Mouse (Mus musculus): ENCODE results near the gene Ccnl2. TPM values are rescaled to one million over a fixed set of nuclear protein-coding genes. Genes with fewer than 3 reads are reported as not detected.

Ccnl2 gene
- polyA plus RNA-seq, 1 experiment from 2014 or later, result 97.1 TPM

DNA sequence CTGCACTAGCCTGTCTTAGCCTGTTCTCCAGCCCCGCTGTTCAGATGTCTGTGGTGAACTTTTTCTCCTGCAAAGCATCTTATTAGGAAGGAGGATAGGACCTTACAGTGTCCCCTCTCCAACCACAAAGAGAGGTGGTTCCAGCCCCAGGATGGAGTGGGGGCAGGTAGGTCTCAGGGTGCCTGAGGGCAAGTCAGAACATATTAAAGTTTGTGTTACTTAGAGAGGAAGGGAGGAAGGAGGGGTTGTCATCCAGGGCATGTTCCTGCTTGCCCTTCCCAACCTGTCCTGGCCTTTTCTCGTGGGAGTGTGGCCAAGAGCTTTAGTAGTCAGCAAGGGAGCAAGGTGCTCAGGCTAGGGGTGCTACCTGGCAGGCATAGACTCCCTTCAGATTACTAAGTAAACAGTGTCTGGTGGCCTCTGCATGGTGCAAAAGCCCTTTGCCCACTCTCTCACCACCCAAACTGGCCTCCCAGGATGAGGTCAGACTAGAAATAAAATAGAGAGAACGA lies 21.6 kb upstream of the Ccnl2 start:
- Histone ChIP-seq H3K4me2 (no peak overlapping the region), H3K27ac (replicated peaks) (no peak overlapping the region), H3K9ac (no peak overlapping the region), H3K9me3 (no peaks in the 10 kb centered on the region), H3K4me3 (no peak overlapping the region), H3K4me1 (peaks cover 8% of the 10 kb centered on the region), H3K27me3 (replicated peaks) (peaks cover 25% of the 10 kb centered on the region; the same call in 1 of the 2 replicates), H3K36me3 (no peaks in the 10 kb centered on the region)
- ATAC-seq (ENCODE audit: extremely low read depth, insufficient number of reproducible peaks, low FRiP score, low TSS enrichment), result no peak
- 49% methylated on average over 3 of the region's 3 CpGs for WGBS

DNA sequence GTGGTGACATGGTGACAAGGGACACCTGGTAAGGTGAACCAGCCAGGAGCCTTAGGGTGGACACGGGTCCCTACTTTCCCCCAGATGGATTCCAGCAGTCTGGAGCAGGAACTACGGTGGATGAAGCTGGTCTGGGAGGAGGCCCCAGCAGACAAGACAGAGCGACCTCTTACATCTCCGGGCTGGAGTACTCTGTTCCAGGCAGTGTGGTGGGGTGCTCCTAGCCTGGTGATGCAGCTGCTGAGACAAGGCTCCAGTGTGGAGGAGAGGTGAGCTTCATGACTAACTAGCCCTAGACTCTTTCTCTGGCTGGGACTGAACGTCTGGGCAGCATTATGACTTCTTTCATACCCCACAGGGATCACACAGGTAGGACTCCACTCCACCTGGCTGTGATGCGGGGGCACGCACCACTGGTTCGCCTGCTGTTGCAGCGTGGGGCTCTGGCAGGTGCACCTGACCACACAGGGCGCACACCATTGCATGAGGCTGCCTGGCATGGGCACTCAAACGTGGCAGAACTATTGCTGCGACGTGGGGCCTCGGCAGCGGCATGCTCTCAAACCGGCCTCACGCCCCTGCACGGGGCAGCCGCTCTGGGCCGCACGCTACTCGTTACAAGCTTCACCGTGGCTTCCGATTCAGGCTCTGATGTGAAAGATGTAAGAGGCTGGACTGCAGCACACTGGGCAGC lies 20.9 kb upstream of the Ccnl2 start:
- H3K36me3 ChIP-seq, result no peaks in the 10 kb centered on the region
- H3K9ac ChIP-seq, result no peak overlapping the region
- no peak overlapping the region for H3K4me2 ChIP-seq
- peaks cover 4% of the 10 kb centered on the region for H3K4me1 ChIP-seq
- H3K4me3 ChIP-seq, result no peak overlapping the region
- peaks cover 29% of the 10 kb centered on the region for H3K27me3 ChIP-seq (replicated peaks)
- H3K9me3 ChIP-seq, result no peaks in the 10 kb centered on the region
- ATAC-seq (ENCODE audit: extremely low read depth, insufficient number of reproducible peaks, low FRiP score, low TSS enrichment), result no peak
- H3K27ac ChIP-seq (replicated peaks), result no peak overlapping the region
- 67% methylated on average over 24 of the region's 24 CpGs for WGBS

GRCm38 (mm10) chr4:155793730-155794129 lies 18.6 kb upstream of the Ccnl2 start:
- H3K36me3 ChIP-seq, result no peaks in the 10 kb centered on the region
- no peak overlapping the region for H3K4me2 ChIP-seq
- no peaks in the 10 kb centered on the region for H3K9me3 ChIP-seq
- peaks cover 4% of the 10 kb centered on the region for H3K4me1 ChIP-seq
- peaks cover 42% of the 10 kb centered on the region for H3K27me3 ChIP-seq (replicated peaks)
- WGBS, result 38% methylated on average over 2 of the region's 2 CpGs
- no peak overlapping the region for H3K27ac ChIP-seq (replicated peaks)
- no peak overlapping the region for H3K4me3 ChIP-seq
- H3K9ac ChIP-seq, result no peak overlapping the region
- no peak for ATAC-seq (ENCODE audit: extremely low read depth, insufficient number of reproducible peaks, low FRiP score, low TSS enrichment)

DNA sequence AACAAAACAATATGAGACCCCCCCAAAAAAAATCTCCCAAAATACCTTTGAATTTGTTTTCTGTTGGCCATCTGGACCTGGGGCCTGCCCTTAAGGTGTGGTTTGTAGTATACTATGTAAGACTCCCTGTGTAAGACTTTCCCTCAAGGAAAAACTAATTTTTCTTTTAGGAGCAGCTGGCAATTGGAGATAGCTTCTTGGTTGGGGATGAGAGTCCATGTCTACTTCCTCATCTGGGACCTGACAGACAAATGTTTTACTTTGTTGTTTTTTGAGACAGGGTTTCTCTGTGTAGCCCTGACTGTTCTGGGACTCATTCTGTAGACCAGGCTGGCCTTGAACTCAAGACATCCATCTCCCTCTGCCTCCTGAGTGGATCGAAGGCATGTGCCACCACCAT lies 10.2 kb upstream of the Ccnl2 start:
- WGBS, result 100% methylated on average over 1 of the region's 1 CpGs
- ATAC-seq (ENCODE audit: extremely low read depth, insufficient number of reproducible peaks, low FRiP score, low TSS enrichment), result no peak

GRCm38 (mm10) chr4:155802741-155803339 lies 9.4 kb upstream of the Ccnl2 start, which contains the start of gene Mrpl20:
TSS of gene Mrpl20 (plus strand) at chr4:155802878.
- H3K4me2 ChIP-seq, result peak within 1 kb of the TSS; percentile 85
- peak within 1 kb of the TSS; percentile 97 for H3K4me3 ChIP-seq
- peak within 1 kb of the TSS; percentile 96 for H3K9ac ChIP-seq
- peaks cover 29% of the 10 kb centered on the region for H3K36me3 ChIP-seq
- peaks cover 19% of the 10 kb centered on the region for H3K27me3 ChIP-seq (replicated peaks)
- peaks cover 25% of the 10 kb centered on the region for H3K4me1 ChIP-seq
- H3K9me3 ChIP-seq, result no peaks in the 10 kb centered on the region
- peak within 1 kb of the TSS; percentile 76 for H3K27ac ChIP-seq (replicated peaks)
- no peak for ATAC-seq (ENCODE audit: extremely low read depth, insufficient number of reproducible peaks, low FRiP score, low TSS enrichment)
- WGBS, result 6% methylated on average over 12 of the region's 12 CpGs

More for the DNA sequence above, 10.2 kb upstream of the Ccnl2 start:
- H3K27ac ChIP-seq (replicated peaks), result no peak overlapping the region
- H3K9ac ChIP-seq, result no peak overlapping the region
- H3K4me2 ChIP-seq, result no peak overlapping the region
- peaks cover 21% of the 10 kb centered on the region for H3K27me3 ChIP-seq (replicated peaks)
- H3K9me3 ChIP-seq, result no peaks in the 10 kb centered on the region
- peaks cover 22% of the 10 kb centered on the region for H3K36me3 ChIP-seq
- no peak overlapping the region for H3K4me3 ChIP-seq
- peaks cover 25% of the 10 kb centered on the region for H3K4me1 ChIP-seq

DNA sequence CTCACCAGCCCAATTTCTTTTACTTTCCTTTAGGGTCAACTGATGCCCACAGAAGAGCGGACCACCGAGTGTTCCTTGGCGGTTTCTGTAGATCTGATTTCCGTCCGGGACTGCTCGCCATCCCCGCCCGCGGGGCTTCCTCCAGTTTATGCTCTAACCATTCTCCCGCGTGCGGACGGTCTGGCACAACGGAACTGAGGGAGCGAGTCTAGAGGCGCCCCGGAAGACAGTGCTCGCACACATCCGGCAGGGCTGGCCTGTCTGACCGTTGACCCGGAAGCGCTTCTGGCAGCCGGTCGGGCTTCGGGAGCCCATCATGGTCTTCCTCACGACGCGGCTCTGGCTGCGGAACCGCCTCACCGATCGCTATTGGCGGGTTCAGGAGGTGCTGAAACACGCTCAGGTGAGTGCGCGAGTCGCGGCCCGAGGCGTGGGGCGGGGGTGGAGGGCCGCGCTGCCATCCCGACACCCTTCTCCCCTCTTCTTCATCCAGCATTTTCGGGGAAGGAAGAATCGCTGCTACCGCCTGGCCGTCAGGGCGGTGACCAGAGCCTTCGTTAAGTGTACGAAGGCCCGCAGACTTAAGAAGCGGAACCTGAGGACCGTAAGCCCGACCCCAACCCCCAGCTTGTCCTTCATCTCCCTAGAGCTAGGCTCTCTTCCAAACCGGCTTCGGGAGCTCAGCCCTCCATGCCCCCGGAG lies 8.8 kb upstream of the Ccnl2 start:
- Histone ChIP-seq H3K4me3 (peak overlapping the region; percentile 97), H3K4me2 (peak overlapping the region; percentile 85), H3K9me3 (no peaks in the 10 kb centered on the region), H3K36me3 (peaks cover 36% of the 10 kb centered on the region), H3K4me1 (peaks cover 25% of the 10 kb centered on the region), H3K9ac (peak overlapping the region; percentile 96), H3K27me3 (replicated peaks) (peaks cover 15% of the 10 kb centered on the region), H3K27ac (replicated peaks) (peak overlapping the region; percentile 76)
- under 1% methylated on average over 58 of the region's 58 CpGs for WGBS
- ATAC-seq (ENCODE audit: extremely low read depth, insufficient number of reproducible peaks, low FRiP score, low TSS enrichment), result peak; percentile 96

DNA sequence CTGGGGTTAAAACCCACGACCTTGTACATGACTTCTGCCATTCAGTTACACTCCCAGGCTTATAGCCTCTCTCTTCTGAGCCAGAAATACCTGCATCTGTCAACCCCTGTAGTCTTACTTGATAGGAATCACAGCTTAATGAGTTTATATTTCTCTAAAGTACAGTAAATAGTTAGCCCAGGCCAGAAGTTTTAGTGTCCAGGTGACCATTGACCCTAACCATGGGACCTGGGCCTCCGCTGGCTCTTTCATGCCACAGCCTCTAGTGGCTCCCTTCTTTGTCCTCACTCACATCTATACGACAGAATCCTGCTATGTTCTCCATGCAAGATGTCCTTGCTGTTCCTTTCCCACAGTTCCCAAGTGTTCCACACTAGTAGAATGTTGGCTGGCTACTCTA lies 4.4 kb upstream of the Ccnl2 start:
- Histone ChIP-seq H3K36me3 (peaks cover 63% of the 10 kb centered on the region), H3K4me3 (no peak overlapping the region), H3K27ac (replicated peaks) (no peak overlapping the region), H3K4me2 (no peak overlapping the region), H3K9me3 (no peaks in the 10 kb centered on the region), H3K27me3 (replicated peaks) (no peaks in the 10 kb centered on the region), H3K9ac (no peak overlapping the region), H3K4me1 (peaks cover 32% of the 10 kb centered on the region)
- ATAC-seq (ENCODE audit: extremely low read depth, insufficient number of reproducible peaks, low FRiP score, low TSS enrichment), result no peak
- 82% methylated on average over 3 of the region's 3 CpGs for WGBS

- H3K4me3 ChIP-seq, result peak overlapping the region; percentile 100
- no peaks in the 10 kb centered on the region for H3K27me3 ChIP-seq (replicated peaks)
- H3K4me1 ChIP-seq, result peaks cover 27% of the 10 kb centered on the region
- H3K4me2 ChIP-seq, result peak overlapping the region; percentile 96
- no peaks in the 10 kb centered on the region for H3K9me3 ChIP-seq
- peaks cover 78% of the 10 kb centered on the region for H3K36me3 ChIP-seq
- peak; percentile 61 for ATAC-seq (ENCODE audit: extremely low read depth, insufficient number of reproducible peaks, low FRiP score, low TSS enrichment)
- peak overlapping the region; percentile 92 for H3K27ac ChIP-seq (replicated peaks)
- peak overlapping the region; percentile 100 for H3K9ac ChIP-seq
- WGBS, result 1% methylated on average over 49 of the region's 49 CpGs
Measured at GRCm38 (mm10) chr4:155812665-155813181, 434 bp downstream of the Ccnl2 start.

GRCm38 (mm10) chr4:155817533-155817932 lies 5.2 kb downstream of the Ccnl2 start:
- no peak overlapping the region for H3K27ac ChIP-seq (replicated peaks)
- no peak overlapping the region for H3K4me2 ChIP-seq
- H3K9ac ChIP-seq, result no peak overlapping the region
- H3K9me3 ChIP-seq, result no peaks in the 10 kb centered on the region
- no peak for ATAC-seq (ENCODE audit: extremely low read depth, insufficient number of reproducible peaks, low FRiP score, low TSS enrichment)
- WGBS, result 86% methylated on average over 4 of the region's 4 CpGs
- H3K36me3 ChIP-seq, result peaks cover 90% of the 10 kb centered on the region
- H3K4me1 ChIP-seq, result peaks cover 18% of the 10 kb centered on the region
- H3K27me3 ChIP-seq (replicated peaks), result no peaks in the 10 kb centered on the region
- H3K4me3 ChIP-seq, result no peak overlapping the region

- no peaks in the 10 kb centered on the region for H3K27me3 ChIP-seq (replicated peaks)
- ATAC-seq (ENCODE audit: extremely low read depth, insufficient number of reproducible peaks, low FRiP score, low TSS enrichment), result no peak
- WGBS, result 79% methylated on average over 7 of the region's 7 CpGs
Measured at GRCm38 (mm10) chr4:155821025-155821424, 8.7 kb downstream of the Ccnl2 start.

GRCm38 (mm10) chr4:155823443-155823842 lies 11.2 kb downstream of the Ccnl2 start:
- peaks cover 98% of the 10 kb centered on the region for H3K36me3 ChIP-seq
- H3K4me2 ChIP-seq, result no peak overlapping the region
- no peaks in the 10 kb centered on the region for H3K4me1 ChIP-seq
- H3K9me3 ChIP-seq, result no peaks in the 10 kb centered on the region
- 92% methylated on average over 16 of the region's 16 CpGs for WGBS
- no peak overlapping the region for H3K9ac ChIP-seq
- H3K27me3 ChIP-seq (replicated peaks), result no peaks in the 10 kb centered on the region
- H3K4me3 ChIP-seq, result no peak overlapping the region
- no peak overlapping the region for H3K27ac ChIP-seq (replicated peaks)
- no peak for ATAC-seq (ENCODE audit: extremely low read depth, insufficient number of reproducible peaks, low FRiP score, low TSS enrichment)

More at GRCm38 (mm10) chr4:155821025-155821424, 8.7 kb downstream of the Ccnl2 start:
- H3K4me1 ChIP-seq, result no peaks in the 10 kb centered on the region
- H3K9me3 ChIP-seq, result no peaks in the 10 kb centered on the region
- H3K4me3 ChIP-seq, result no peak overlapping the region
- no peak overlapping the region for H3K9ac ChIP-seq
- H3K36me3 ChIP-seq, result peaks cover 97% of the 10 kb centered on the region
- no peak overlapping the region for H3K27ac ChIP-seq (replicated peaks)
- H3K4me2 ChIP-seq, result no peak overlapping the region
